Mouse (Mus musculus): ENCODE data around the gene Wdr1. TPM values are rescaled to one million over a fixed set of nuclear protein-coding genes. Genes with fewer than 3 reads are reported as not detected.

Gene Wdr1
- polyA plus RNA-seq, 1 experiment from 2014 or later = 206 TPM

DNA sequence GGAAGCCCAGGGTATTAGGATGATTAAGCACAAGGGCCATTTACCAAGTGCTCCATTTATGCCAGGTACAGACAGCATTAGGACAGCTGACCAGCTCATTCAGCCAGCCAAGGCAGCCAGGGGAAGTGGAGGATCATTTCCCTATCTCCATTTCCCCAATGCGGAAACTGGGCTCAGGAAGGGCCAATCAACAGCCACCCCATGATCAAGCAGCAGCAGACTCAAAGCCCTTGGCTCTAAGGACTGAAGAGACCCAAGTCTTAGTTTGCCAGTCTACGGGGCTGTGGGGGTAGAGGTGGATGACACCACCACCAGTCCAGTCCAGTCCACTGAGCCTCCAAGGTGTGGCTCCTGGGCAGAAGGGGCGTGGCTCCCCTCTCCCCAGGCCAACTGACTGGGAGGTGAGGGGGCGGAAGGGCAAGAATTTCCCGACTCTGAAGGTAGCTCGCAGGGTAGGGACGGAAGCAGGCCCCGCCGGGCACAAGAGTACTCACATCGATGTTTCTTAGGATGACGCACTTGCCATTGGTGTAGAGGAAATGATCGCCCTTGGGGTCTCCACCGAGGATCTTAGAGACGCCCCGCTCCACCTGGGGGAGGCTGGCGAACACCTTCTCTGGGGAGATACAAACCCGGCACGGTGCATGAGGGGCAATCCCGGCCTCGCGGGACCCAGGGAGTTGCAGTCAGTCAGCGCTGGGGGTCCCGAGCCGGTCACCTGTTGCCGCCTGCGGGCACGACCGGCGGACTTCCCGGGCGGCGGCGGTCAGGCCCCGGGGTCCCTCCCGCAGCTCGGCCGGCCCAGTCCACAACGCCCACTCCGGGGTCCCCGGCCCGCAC, 2.2 kb downstream of the Wdr1 start:
- Histone ChIP-seq H3K36me3 (peaks cover 39% of the 10 kb centered on the region), H3K4me1 (peaks cover 41% of the 10 kb centered on the region), H3K27ac (peak overlapping the region; percentile 87), H3K27me3 (no peaks in the 10 kb centered on the region), H3K4me3 (peak overlapping the region; percentile 89), H3K4me2 (replicated peaks) (peak overlapping the region; percentile 92), H3K9ac (peak overlapping the region; percentile 95), H3K9me3 (no peaks in the 10 kb centered on the region)
- 1% methylated on average over 39 of the region's 41 CpGs for WGBS
- peak; percentile 16 for ATAC-seq (ENCODE audit: low FRiP score, low read depth)

DNA sequence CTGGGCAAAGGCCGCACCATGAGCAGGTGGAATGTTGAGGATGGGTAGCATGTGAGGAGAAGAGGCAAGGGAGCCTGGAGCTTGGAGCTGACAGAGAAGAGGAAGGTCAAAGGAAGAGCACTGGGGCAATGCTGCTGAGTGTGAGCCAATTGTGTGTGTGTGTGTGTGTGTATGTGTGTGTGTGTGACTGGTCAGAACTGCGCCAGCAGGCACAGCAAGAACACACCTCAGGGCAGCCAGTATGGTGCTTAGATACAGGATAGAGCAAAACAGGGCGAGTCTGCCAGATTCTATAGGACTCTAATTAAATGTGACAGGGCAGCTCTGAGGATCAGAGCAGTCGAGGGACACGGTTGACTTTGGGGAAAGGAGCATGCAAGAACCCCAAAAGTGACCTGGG, 4.2 kb downstream of the Wdr1 start:
- H3K36me3 ChIP-seq = peaks cover 59% of the 10 kb centered on the region
- H3K4me2 ChIP-seq (replicated peaks) = peak overlapping the region; percentile 92; the same call in 1 of the 2 replicates
- peak overlapping the region; percentile 65; the same call in 1 of the 2 replicates for H3K27ac ChIP-seq
- WGBS = 84% methylated on average over 5 of the region's 5 CpGs
- no peaks in the 10 kb centered on the region for H3K9me3 ChIP-seq
- H3K9ac ChIP-seq = peak overlapping the region; percentile 95; the same call in 1 of the 2 replicates
- no peak overlapping the region for H3K4me3 ChIP-seq
- ATAC-seq (ENCODE audit: low FRiP score, low read depth) = no peak
- no peaks in the 10 kb centered on the region for H3K27me3 ChIP-seq
- peaks cover 41% of the 10 kb centered on the region for H3K4me1 ChIP-seq

DNA sequence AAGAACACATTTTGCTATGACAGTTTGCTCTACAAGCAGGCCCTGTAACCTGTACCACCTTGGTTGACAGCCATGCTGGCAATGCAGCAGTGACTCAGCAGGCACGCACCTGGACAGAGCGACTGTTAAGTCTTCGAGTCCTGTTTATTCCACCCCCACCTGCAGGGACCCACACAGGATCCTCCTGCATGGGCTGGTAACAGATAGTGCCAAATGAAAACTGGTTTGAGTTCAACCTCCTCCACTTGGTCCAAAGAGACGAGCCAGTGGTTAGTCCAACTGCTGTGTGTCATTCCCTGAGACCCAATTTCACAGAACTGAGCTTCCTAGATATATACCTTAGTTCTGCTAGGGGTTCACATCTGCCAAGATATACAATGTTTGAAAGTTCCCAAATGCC, 5.2 kb downstream of the Wdr1 start:
- Histone ChIP-seq H3K36me3 (peaks cover 63% of the 10 kb centered on the region), H3K27me3 (no peaks in the 10 kb centered on the region), H3K4me2 (replicated peaks) (no peak overlapping the region; the same call in 1 of the 2 replicates), H3K4me3 (no peak overlapping the region), H3K4me1 (peaks cover 37% of the 10 kb centered on the region), H3K9me3 (no peaks in the 10 kb centered on the region), H3K9ac (no peak overlapping the region), H3K27ac (no peak overlapping the region; the same call in 1 of the 2 replicates)
- ATAC-seq (ENCODE audit: low FRiP score, low read depth) = no peak
- 88% methylated on average over 4 of the region's 4 CpGs for WGBS

DNA sequence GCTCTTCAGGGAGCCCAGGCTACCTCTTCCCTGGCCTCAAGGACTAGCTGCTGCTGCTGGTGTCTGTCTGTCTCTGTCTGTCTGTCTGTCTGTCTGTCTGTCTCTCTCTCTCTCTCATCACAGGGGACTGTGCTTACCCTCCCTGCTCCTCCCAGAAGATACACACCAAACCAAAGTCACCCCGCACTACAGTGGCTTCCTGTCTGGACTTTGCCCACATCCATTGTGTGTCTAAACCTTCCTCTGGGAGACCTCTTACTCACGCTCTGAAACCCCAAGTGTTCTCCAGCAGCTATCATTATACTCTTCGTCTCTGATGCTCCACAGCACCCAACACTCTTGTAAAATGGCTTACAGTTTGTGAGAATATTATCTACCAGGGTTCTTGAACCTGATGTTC, 6.6 kb downstream of the Wdr1 start:
- ATAC-seq (ENCODE audit: low FRiP score, low read depth) = no peak
- Histone ChIP-seq H3K36me3 (peaks cover 73% of the 10 kb centered on the region), H3K27ac (no peak overlapping the region), H3K4me2 (replicated peaks) (no peak overlapping the region), H3K9ac (no peak overlapping the region), H3K9me3 (no peaks in the 10 kb centered on the region), H3K27me3 (no peaks in the 10 kb centered on the region), H3K4me3 (no peak overlapping the region), H3K4me1 (peaks cover 30% of the 10 kb centered on the region)
- 83% methylated on average over 3 of the region's 3 CpGs for WGBS

DNA sequence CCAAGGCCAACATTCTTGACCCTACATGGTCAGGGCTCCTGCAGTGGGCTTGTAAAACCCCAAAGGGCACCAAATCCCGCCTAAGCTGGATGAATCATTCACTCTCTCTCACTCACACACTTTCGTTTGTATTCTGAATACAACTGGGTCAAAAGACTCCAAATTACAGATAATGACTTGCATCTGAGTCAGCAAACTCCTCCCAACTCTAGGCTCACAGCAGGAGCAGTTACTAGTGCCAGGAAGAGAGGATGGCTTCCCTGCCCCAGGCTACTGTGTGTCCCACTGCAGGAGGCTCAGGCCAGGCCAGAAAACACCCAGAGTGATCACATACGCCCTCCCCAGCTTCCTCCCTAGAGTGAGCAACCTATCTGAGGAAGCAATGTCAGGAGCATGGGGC, 9.1 kb downstream of the Wdr1 start:
- H3K27ac ChIP-seq = no peak overlapping the region
- peaks cover 28% of the 10 kb centered on the region for H3K4me1 ChIP-seq
- no peak overlapping the region for H3K4me3 ChIP-seq
- H3K9me3 ChIP-seq = no peaks in the 10 kb centered on the region
- 47% methylated on average over 3 of the region's 3 CpGs for WGBS
- no peak for ATAC-seq (ENCODE audit: low FRiP score, low read depth)
- H3K27me3 ChIP-seq = no peaks in the 10 kb centered on the region
- no peak overlapping the region for H3K4me2 ChIP-seq (replicated peaks)
- no peak overlapping the region for H3K9ac ChIP-seq
- peaks cover 88% of the 10 kb centered on the region for H3K36me3 ChIP-seq

DNA sequence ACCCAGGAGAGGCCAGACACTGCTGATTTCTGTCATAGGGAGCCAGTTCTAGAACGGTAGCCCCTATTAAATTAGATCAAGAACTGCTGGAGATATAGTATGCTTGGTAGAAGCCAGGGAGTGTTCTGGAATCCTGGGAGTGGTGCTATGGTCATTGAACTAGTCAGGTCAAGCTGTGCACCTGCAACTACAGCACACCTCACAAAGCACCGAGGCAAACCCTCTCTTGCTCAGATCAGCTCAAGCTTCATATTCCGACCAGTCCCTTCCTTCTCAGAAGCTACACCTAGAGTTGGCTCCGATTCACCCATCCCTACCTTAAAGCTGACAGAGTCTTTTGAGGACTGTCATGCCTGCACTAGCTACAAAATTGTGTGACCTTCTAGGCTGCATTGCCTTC, 9.5 kb downstream of the Wdr1 start:
- Histone ChIP-seq H3K36me3 (peaks cover 88% of the 10 kb centered on the region), H3K4me3 (no peak overlapping the region), H3K27me3 (no peaks in the 10 kb centered on the region), H3K27ac (no peak overlapping the region), H3K4me2 (replicated peaks) (no peak overlapping the region), H3K9me3 (no peaks in the 10 kb centered on the region), H3K9ac (no peak overlapping the region), H3K4me1 (peaks cover 24% of the 10 kb centered on the region)
- 97% methylated on average over 4 of the region's 4 CpGs for WGBS
- ATAC-seq (ENCODE audit: low FRiP score, low read depth) = no peak

DNA sequence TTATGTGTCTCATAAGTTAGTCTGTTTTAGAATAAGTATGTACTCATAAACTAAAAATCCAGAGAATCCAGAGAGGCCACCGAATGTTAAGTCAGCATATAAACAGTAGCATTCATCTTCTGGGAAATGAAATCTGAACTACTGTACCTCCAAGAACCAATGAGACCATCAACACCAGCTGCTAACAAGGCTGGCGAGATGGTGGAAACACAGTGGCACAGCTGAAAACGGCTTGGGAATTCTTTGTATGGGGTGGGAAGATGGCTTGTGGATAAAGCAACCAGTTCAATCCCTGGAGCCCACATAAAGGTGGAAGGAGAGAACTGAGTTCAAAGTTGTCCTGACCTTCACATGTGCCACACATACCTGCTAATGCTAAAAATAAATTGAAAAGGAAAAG, 10.4 kb downstream of the Wdr1 start:
- no peak for ATAC-seq (ENCODE audit: low FRiP score, low read depth)
- WGBS = 68% methylated on average over 3 of the region's 3 CpGs
- H3K9ac ChIP-seq = no peak overlapping the region; the same call in 1 of the 2 replicates
- H3K4me3 ChIP-seq = no peak overlapping the region
- peaks cover 88% of the 10 kb centered on the region for H3K36me3 ChIP-seq
- no peak overlapping the region for H3K27ac ChIP-seq
- peaks cover 18% of the 10 kb centered on the region for H3K4me1 ChIP-seq
- H3K9me3 ChIP-seq = no peaks in the 10 kb centered on the region
- H3K4me2 ChIP-seq (replicated peaks) = no peak overlapping the region
- H3K27me3 ChIP-seq = no peaks in the 10 kb centered on the region

DNA sequence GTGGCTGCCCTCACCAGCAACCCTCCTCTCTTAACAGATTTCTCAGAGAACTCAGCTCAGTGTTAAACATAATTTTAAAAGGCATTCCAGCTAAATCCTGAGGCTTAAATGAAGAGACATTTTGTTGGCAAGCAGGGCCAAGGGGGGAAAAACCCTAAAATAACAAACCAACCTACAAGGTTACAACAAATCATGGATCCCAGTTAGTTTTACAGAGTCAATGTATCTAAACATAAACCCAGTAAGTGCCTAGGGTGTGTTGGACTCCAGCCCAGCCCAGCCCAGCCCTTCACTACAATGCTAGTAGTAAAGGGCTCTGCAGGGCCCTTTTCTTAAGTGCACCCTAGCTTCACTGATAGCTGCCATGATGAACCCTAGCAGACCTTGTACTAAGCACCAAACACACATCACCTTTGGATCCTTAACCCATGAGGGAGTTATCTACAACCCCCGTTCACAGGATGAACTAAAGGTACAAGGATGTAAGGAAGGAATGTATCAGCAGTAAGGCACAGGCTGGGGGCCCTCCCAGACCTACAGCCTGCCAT, 12.7 kb downstream of the Wdr1 start:
- Histone ChIP-seq H3K9me3 (no peaks in the 10 kb centered on the region), H3K36me3 (peaks cover 90% of the 10 kb centered on the region), H3K4me3 (no peak overlapping the region), H3K4me1 (peaks cover 18% of the 10 kb centered on the region), H3K27ac (peak overlapping the region; percentile 73), H3K4me2 (replicated peaks) (no peak overlapping the region), H3K9ac (no peak overlapping the region), H3K27me3 (no peaks in the 10 kb centered on the region)
- 88% methylated on average over 1 of the region's 1 CpGs for WGBS
- no peak for ATAC-seq (ENCODE audit: low FRiP score, low read depth)

DNA sequence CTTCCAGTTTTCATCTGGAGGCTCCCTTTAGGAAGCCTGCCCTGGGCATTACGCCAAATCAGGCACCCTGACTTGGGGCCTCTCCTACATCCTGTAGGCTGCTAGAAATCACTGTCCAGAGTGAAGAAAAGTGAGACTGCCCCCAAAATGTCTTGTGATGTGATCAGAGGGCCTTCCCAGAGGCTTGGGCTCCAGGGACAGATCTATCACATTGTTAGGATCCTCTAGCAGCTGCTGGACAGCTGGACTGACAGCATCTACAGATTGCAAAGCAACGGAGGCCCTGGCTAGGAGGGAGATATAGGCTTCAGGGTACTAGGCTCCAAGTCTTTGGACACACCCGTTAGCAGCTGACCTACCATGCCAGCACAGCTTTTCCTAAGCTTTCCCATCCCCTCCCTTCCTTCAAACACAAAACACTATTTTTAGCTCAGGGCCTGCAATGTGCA, 13.5 kb downstream of the Wdr1 start:
- 65% methylated on average over 3 of the region's 3 CpGs for WGBS
- H3K27ac ChIP-seq = peak overlapping the region; percentile 73
- ATAC-seq (ENCODE audit: low FRiP score, low read depth) = peak; percentile 62
- no peaks in the 10 kb centered on the region for H3K27me3 ChIP-seq
- H3K9me3 ChIP-seq = no peaks in the 10 kb centered on the region
- H3K4me2 ChIP-seq (replicated peaks) = 0 out of 2 replicates have a peak overlapping the region, but pooled peaks have one; percentile 15
- peaks cover 26% of the 10 kb centered on the region for H3K4me1 ChIP-seq
- H3K9ac ChIP-seq = no peak overlapping the region
- peaks cover 90% of the 10 kb centered on the region for H3K36me3 ChIP-seq
- no peak overlapping the region for H3K4me3 ChIP-seq

DNA sequence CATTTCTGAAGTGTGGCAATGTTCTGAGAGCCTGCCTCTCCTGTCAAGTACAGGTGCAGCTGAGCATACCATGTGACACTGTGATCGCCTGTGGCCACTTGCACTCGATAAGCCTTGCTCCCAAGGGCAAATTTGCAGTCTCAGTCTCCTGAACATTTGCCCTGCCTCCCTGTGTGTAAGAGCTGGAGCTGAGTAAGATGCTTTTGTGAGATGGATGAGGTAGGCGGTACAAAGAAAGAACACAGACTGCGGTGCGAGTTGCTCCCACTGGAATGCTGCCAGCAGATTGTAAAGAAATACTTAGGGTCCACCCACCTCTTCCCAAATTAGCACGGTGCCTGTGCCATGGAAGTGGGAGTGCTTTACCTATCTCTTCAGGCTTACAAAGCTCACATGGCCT, 15.6 kb downstream of the Wdr1 start:
- Histone ChIP-seq H3K4me3 (no peak overlapping the region), H3K4me2 (replicated peaks) (no peak overlapping the region), H3K4me1 (peaks cover 30% of the 10 kb centered on the region), H3K27ac (no peak overlapping the region), H3K27me3 (no peaks in the 10 kb centered on the region), H3K9ac (no peak overlapping the region), H3K36me3 (peaks cover 100% of the 10 kb centered on the region), H3K9me3 (no peaks in the 10 kb centered on the region)
- 77% methylated on average over 6 of the region's 6 CpGs for WGBS
- ATAC-seq (ENCODE audit: low FRiP score, low read depth) = no peak

DNA sequence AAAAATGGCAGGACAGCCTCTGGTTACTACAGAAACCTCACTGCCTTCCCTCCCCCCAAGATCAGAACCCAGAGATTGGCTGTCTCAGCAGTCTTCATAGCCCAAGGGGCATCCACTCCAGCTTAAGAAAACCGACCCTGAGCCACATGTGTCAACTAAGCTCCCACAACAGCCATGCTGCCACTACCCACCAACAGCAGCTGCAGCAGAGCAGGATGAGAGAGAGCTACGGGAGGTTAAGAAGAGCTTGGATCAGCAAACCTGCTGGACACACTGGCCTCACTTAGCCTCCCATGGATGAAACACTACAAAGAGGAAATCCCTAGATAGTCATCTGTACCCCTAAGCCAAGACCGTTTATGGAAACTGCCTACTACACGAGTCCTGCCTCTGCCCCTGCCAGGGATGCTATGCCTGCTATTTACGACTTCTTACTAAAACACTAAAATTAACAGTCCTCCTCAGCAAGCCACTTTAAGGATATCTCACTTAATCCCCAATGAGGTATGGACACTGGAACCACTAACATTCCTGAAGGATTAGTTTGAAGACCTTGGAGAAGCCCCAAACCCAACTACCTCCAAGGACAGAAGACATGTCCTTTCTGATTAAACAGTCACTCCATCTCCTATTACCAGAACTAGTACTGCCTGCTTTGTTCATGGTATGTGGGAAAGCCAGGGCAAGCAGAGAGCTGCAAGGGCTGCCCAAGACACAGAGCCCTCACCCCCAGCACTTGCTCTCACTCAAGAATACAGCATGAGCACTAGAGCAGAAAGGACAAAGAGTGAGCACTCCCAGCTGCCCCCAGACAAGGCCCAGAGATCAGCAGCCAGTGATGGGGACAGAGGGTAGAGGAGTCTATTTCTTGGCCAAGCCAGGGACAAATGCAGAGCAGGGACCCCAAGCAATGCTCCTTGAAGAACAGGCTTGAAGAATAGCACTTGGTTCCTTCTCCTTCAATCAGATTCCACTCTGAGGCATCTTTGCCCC, 18.3 kb downstream of the Wdr1 start:
- H3K36me3 ChIP-seq = peaks cover 100% of the 10 kb centered on the region
- WGBS = 38% methylated on average over 5 of the region's 5 CpGs
- peak; percentile 17; the same call in 1 of the 2 replicates for ATAC-seq (ENCODE audit: low FRiP score, low read depth)
- H3K9me3 ChIP-seq = no peaks in the 10 kb centered on the region
- H3K27ac ChIP-seq = peak overlapping the region; percentile 28; the same call in 1 of the 2 replicates
- H3K27me3 ChIP-seq = no peaks in the 10 kb centered on the region
- no peak overlapping the region for H3K9ac ChIP-seq
- H3K4me2 ChIP-seq (replicated peaks) = no peak overlapping the region
- peaks cover 20% of the 10 kb centered on the region for H3K4me1 ChIP-seq
- H3K4me3 ChIP-seq = no peak overlapping the region
